Mouse (Mus musculus): ENCODE results near the gene Arhgap10.

Arhgap10 gene

DNA sequence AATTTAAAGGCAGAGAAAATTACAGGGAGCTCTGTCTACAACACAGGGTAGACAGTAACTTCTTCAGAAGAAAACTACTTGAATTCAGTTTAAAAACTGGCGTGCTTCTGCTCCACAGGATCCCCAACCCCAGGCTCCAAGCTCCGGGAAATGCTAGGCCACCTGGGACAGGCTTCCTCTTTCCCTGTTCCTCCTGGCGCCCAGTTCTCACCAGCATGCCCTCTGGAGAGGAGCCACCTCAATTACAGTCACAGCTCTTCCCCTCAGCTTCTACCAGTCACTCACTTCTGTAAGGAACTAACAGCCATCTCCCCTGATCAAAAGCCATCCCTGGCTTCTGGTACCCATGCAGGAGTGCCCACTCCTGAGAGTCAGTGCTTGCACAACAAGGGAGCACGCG, 32.9 kb downstream of the Arhgap10 start:
- DNase-seq (ENCODE audit: low spot score), result no peak

DNA sequence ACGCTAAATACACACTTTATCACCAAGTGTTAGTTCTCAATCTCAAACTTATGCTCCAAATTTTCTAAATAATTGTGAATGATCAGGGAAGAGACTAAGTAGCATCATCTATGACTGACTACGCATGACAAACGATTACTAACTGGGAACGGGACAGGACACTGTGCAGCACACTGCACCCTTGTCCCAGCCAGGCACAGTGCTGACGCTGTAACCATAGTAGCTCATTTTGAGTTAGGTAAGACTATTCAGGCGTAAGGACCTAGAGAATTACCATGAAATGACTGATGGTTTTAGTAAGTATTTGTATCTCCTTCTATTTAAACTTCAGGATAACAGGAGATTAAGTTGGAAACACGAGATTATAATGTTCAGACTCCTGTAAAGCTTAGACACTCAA, 33.5 kb downstream of the Arhgap10 start:
- no peak for DNase-seq (ENCODE audit: low spot score)

DNA sequence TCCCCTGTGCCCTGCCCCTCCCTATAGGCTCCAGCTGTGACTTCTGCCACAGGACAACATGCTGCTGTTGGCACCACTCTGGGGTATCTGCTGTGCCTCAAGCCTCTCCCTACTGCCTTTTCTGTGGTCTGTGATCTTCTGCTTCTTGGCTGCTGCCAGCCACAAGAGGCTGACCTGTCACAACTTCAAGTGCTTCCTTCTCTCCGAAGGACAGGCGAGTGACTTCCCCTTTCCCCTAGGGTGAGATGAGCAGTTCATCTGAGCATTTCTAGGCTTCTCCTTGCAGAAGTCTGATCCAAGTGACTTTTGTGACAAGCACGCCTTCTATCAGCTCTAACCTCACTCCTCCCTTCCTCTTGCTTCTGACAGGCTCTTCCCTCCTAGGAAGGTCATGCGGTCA, 34.1 kb downstream of the Arhgap10 start:
- DNase-seq (ENCODE audit: low spot score), result no peak

DNA sequence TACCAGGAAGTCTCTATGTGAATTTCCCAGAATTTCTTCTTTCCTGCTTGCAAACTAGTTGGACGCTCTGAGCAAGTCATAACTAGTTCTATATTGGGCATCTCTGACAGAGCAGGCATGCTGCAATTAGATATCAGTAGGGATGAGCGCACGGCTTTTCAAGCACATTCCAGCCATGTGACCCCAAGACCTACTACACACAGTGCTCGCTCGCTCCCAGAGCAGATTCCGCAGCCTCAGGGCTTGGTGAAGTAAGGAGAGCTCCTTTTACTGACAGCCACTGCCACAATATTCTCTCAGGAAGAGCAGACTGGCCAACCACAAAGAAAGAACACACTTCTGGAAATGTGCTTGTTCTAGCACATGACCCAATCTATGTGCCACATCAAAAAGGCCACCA, 36.0 kb downstream of the Arhgap10 start:
- no peak for DNase-seq (ENCODE audit: low spot score)

DNA sequence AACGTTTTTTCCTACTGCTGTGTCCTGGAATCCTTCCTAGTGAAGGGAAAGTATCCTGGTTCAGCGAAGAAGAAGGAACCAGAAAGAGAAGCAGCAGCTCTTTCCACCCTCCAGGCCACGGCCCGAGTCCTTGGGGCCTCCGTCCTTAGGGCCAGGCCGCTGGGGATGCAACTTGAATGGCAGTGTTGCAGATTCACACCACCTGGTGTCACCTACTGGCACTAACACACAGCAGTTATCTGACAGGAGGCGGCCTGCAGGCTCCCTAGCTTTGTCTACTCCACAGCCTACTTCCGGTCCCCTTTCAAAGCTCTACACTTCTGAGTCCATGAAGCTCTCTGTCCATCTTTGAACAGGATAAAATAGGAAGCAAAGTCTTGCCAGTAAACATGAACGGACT, 37.8 kb downstream of the Arhgap10 start:
- no peak for DNase-seq (ENCODE audit: low spot score)

DNA sequence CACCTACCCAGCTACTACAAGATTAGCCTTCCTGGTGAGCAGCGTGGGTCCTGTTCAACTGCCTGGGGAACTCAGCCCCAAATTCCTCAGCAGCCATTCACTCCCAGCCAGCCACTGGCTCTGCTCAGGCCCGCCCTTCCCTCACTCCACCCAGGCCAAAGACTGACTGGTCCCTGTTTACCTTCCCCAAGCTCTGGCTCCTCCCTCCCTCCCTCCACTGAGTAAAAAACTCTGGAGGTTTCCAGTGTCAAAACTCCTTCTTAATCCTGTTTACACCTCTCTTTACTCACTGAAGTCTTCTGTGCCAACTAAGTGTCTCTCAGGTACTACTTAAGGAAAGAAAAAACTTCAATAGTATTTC, 38.9 kb downstream of the Arhgap10 start:
- no peak for DNase-seq (ENCODE audit: low spot score)

DNA sequence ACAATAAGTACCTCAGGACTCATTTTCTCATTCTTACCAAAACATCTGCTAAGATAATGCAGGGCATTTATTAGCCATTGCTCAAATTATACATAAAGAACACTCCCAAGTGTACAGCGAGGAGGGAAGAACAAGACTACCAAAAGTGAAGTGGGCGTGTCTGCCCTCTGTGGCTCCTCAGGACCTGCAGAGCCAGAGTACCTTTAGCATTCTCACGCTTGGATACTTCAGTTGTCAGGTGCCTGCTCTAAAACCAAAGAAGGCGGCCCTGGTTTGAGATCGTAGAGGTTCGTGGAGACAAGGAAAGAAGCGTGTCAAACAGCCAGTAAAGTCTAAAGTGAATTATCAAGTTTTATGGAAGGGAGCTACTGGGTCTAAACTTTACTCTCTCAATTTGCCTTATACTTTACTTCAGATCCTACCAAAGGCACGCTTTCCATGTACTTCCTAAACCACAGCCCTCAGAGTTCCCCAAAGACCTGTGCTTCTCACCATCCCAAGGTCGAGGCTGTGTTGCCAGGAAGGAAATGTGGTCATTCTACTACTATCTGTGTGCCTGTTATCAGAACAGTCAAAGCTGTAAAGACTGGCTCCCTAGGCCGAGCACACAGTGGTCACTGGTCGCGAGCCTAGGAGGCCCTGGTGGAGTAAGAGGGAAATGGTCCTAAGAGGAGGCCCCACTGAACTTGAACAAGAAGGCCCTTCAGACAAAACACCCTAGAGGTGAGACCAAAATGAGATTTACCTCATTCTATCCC, 39.4 kb downstream of the Arhgap10 start:
- no peak for DNase-seq (ENCODE audit: low spot score)

DNA sequence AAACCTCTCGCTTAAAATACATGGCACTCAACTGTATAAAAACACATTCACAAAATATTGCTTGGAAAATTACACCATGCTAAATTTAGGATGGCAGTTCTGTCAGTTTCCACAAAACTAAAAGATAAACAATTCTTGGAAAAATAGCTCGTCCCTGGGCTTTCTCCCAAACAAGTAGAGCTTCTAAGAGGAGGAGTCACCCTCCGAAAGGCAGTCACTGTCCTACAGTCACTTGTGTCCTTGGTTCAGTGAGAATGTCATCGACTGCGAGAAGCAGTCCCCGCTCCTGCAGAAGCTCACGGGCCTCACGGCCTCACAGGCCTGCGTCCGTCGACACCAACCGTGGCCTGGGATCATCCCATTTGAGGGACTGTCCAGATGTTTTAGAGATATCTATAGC, 40.1 kb downstream of the Arhgap10 start:
- no peak for DNase-seq (ENCODE audit: low spot score)

DNA sequence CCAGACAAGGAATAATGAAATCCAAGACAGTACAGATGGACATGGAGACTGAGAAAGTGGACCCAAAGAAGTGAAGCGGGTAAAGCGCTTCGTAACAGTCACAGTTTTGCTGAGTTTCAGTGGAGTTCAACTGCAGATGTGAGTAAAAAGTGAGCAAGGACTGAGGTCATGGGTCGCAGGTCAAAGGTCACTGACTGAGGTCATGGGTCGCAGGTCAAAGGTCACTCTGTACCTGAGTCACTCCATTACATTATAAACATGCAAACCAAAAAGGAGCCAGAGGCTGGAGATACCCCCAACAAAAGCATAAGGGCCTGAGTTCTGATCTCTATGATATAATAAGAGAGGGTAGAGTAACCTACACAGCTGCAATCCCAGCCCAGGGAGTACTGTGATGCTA, 43.1 kb downstream of the Arhgap10 start:
- no peak for DNase-seq (ENCODE audit: low spot score)

DNA sequence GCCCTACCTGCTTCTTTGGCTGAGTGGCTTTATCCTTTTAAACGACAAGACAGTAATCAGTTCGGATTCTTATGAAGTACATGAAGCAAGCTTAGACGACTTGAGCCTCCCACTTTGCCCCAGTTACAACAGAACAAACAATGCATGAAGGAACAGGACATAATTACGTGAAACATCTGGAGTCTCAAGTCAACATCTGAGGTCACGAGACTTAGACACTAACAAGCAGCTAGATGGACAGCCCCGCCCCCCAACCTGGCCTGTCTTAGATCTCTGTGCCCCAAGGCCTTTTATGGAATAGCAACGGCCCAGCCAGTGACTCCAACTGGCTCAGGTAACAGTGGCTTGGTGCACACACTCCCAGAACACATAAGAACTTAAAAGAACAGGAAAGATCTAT, 44.0 kb downstream of the Arhgap10 start:
- DNase-seq (ENCODE audit: low spot score), result no peak

DNA sequence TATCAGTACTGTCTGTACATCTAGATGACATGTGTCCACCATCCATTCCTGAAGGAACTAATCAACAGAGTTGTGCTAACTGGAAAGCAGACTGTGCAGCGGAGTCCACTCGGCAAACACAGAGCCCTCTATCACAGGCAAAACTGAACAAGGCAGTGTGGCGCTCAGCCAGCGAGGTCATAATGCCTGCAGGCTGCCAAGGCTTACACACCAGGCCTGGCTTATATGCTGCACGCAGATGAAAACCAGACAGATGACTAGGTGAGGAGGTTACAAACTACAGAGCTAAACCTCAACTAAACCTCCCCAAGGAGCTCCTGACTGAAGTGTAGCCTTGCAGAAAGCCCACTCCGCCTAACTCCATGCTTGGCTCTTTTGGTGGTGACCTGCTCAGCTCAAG, 44.4 kb downstream of the Arhgap10 start:
- no peak for DNase-seq (ENCODE audit: low spot score)

DNA sequence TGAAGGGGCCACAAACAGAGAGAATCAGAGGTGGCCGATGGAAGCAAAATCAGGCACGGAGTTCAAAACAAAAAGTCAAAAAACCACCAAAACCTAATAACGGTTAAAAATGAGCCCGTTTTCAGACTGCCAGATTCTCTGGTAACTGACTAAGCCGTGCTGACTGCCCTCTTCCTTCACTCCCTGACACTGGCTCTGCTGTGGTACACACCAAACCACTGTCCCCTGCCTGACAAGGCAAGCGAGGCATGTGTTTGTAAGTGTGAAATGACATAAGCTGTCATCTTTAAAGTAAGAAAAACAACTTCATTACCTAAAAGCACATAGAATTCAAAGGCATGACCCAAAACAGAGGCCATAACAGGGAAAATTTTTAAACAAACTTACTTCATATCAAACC, 56.4 kb downstream of the Arhgap10 start:
- DNase-seq (ENCODE audit: low spot score), result no peak

DNA sequence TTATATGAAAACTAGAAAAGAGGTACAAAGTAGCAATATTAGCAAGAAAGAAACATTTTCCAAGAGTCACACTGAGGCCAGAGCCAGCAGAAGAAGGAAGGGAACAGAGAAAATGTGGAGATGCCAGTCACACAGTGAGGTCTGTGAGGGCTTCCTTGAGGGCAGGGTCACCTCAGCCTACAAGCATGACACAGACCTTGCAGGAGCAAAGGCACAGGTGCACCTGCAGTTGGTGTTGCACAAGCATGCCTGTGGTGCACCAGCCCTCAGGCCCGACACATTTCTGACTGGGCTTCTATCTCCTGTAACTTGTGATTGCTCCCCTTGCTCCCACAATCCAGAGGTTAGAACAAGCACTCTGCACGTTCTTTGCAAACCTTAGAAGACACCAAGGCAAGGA, 57.4 kb downstream of the Arhgap10 start:
- DNase-seq (ENCODE audit: low spot score), result no peak

DNA sequence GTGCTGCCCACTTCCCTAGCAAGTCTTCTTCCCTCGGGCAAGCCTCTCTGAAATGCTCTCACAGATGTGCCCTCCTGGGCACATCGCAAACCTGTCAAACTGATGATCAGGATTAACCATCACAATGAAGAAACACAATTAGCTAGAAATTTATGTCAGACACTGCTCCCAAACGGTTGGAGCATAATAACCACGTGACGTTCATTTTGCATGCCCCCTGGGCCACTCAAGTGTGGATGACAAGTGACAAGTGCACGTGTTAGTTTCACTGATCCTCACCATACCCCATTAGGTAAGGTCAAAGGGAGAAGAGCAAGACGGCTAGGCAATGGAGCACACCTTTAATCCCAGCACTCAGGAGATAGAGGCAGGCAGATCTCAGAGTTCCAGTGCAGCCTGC, 58.1 kb downstream of the Arhgap10 start:
- no peak for DNase-seq (ENCODE audit: low spot score)

DNA sequence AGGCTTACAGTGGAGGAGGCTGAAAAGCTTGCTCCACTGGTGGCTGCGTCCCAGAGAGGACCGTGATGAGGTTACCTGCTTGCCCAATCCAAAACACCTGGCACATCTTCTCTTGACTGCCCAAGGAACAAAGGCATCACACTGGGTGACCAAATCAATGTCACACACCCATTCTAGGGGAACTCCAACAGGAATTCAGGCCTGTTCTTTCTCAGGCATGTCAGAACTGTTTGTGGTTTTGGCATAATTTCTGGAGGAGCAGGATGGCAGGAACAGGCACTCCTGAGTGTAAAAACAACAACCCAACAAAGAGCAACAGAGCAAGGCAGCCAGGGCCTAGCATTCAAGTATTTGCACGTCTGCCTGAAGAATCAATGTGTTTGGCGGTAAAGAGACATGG, 59.2 kb downstream of the Arhgap10 start:
- DNase-seq (ENCODE audit: low spot score), result no peak

DNA sequence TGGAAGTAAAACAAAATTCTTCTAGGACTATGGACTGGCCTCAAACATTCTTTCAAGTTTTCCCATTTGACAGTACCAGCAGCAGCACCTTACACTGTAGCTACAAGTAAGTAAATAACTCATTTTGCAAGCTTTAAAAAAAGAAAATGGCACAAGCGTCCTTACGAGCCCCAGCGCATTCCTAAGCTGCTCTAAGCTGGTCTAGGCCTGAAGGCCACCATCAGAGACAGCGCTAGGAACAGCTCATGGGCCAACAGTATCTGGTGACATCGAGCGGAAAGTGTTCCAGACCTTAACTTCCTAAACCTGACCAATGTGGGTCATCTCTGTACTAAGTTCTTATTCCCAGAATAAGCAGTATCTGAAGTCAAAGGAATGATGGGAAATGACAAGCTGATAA, 61.5 kb downstream of the Arhgap10 start:
- no peak for DNase-seq (ENCODE audit: low spot score)

DNA sequence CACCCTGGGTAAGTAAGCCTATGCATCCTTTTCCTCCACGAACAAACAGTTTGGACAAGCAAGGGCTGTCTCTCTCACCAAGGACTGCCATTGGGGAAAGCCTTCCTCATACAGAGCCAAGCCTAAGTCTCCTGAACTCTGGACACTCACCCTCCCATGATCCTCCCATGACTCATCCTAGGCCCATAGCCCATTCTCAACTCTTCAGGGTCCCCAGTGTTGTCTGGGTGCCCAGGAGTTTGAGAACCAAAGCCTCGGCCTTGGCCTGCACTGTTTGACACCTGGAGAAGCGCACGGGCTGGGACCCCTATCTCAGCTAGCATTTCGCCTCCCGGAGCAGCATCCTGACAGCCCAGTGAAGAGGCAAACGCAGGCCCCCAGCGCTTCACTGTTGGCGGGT, 63.9 kb downstream of the Arhgap10 start:
- no peak for DNase-seq (ENCODE audit: low spot score)

DNA sequence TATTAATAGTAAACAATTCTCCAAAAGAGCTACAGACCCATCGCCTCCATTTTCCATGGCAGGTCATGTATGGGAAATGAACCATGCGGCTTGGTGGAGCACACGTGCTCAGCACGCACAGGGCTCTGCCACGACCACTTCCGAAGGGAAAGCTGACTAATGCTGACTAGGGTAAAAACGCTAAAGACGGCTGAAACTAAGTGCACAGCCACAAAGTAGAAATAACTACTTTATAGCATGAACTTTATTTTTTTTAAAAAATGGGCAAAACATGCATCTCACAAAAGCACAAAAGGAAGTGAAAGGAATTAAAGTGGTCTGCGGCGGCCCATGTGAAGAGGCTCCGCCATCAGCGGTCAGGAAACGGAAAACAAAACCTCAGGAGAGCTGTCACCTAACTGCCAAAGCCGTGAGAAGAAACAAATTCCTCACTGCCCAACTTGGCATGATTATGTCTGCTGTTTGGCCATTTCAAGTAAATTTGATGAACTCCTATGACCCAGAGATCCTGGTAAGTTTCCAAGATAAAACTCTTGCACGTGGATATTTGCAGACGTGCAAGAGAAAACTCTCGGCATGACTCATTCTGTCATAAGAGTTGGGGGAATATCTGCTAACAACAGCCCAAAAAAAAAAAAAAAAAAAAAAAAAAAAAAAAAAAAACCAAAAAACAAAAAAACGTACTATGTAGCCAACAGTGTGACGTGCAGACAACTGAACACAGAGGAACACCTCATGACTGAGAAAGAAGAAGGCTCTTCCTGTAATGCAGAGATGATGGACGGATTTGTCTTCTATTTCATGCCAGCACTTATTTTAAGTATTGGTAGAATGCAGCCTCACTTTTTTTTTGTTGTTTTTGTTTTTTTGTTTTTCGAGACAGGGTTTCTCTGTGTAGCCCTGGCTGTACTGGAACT, 66.0 kb downstream of the Arhgap10 start:
- no peak for DNase-seq (ENCODE audit: low spot score)

DNA sequence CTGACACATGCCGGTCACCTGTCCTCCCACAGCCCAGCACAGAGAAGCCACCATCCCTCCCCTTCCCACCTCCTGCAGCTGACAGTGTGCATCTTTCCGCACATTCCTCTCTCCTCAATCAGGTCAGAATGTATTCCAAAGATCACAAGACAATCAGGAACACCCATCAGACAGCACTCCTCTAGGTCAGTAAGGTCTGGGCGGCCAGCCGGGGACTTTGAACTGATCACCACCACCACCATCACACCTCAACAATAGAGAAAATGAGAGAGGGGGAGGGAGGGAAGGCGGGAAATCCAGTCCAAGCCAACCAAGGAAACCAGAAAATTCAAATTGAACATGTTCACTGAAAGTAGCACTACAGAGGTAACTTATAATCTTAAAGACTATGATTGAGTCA, 66.7 kb downstream of the Arhgap10 start:
- DNase-seq (ENCODE audit: low spot score), result no peak

DNA sequence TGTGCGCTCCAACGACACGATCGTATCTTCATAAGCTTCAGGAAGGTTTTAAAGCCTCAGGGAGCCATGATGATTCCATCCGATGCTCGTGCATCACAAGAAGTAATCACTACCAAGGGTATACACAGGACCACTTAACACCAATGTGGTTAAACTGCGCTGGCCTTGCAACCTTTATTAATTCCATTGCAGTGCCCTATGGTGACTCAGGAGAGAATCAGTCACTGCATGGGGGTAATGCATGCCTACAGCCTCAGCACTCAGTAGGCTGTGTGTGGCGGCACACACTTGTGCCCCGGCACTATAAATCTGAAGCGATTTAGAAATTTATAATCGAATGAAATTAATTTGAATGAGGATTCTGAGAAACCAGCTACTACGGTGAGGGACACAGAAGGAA, 71.5 kb downstream of the Arhgap10 start:
- DNase-seq (ENCODE audit: low spot score), result no peak

DNA sequence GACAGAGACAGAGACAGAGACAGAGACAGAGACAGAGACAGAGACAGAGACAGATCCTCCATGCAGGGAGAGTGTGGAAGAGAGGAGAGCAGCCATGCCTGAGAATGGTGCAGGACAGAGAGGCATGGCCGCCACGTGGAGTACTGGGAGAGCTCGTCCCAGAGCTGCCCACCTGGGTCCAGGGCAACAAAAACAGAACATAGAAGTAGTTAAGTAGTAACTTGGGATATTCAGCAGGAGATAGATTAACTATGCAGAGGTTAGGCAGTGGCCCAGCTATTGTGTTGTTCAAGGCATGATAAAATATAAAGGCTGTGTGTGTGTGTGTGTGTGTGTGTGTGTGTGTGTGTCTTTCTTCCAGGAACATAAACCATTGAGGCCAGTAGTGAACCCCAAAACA, 72.1 kb downstream of the Arhgap10 start:
- no peak for DNase-seq (ENCODE audit: low spot score)

DNA sequence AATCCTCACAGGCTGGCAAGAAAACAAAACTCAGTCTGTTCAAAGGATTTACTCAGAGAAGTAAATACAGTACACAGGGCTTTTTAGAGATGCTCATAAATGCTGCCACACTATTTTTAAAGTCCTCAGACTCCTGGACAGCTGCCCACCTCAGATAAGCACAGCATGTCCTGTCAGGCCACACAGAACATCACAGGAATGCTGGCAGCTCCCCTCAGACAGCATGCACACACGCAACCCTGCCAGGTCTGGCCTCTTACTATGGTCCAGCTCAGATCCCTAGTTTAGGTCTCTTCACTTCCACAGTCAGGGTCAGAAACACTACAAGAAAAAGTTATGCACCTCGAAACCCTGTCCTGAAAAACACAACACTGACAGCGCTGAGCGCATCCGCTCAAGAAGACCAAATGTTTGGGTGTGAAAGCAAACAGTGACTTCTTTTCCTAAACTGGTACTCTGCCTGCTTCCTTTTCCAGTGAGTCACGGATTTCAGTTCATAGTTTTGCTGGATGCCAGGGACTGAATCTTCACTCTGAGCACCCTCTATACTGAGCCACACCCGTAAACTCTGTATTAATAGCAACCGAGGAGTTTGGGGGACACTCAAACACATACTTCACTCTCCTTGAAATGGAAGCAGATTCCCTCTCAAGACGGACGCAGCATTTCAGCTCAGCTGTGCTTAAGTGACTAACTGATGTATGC, 73.4 kb downstream of the Arhgap10 start:
- DNase-seq (ENCODE audit: low spot score), result no peak

DNA sequence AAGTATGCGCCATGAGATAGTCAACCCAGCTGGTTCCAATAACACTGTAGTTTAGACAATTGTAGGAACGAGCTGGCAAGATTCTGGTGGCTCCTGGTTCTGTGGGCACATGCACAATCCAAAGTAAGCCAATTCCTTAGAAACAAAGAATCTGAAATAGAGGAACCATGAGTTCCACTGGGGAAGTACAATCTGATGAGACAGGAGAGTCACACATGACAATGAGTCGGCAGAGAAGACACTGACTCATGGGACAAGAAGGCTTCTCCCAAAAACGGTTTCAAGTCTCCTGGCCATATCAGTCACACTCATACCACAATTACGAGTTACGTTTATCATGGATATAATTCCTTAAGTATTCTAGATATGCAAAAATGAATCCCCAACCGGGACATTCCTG, 75.3 kb downstream of the Arhgap10 start:
- no peak for DNase-seq (ENCODE audit: low spot score)

Data from ovary, postnatal 10 days (tissue).